Mouse (Mus musculus): ENCODE measurements around the gene Helq.

- no peak for TF ChIP-seq EP300 (IDR thresholded peaks at IDR 0.05; ENCODE audit: low read depth in 1 of 2, low read length in 2 of 2)
- TF ChIP-seq CHD2 (IDR thresholded peaks at IDR 0.05; ENCODE audit: low read length): no peak
- no peak for TF ChIP-seq SIN3A (IDR thresholded peaks at IDR 0.05; ENCODE audit: low read length)
- no peak for TF ChIP-seq CTCF (IDR thresholded peaks at IDR 0.05 in 2 of 3, conservative IDR thresholded peaks at IDR 0.05 in 1 of 3; ENCODE audit: control insufficient read depth in 1 of 3, insufficient read depth in 1 of 3, low read depth in 2 of 3, low read length in 3 of 3, poor library complexity in 1 of 3, severe bottlenecking in 1 of 3)
These were observed 10.9 kb downstream of the Helq start for GRCm38 (mm10) chr5:100787527-100787926.
